Mouse (Mus musculus) midbrain, embryonic 11.5 days (tissue): Measurements from ENCODE around the gene Nfe2l1. TPM values are rescaled to one million over a fixed set of nuclear protein-coding genes. Genes with fewer than 3 reads are reported as not detected.
"Not testable (repeated sequence)": the region's sequence is repeated elsewhere in the genome, so short reads cannot be mapped to it uniquely, and the experiment has no call there.

ENCODE experiments used
- ATAC-seq: fragments of 200-750 bp; cut with Nextera tagmentation; 2 replicates; pipeline ENCODE4 v1.8.0; 2017; ENCODE audit warnings: moderate TSS enrichment, moderate library complexity; ENCODE audit not compliant: low FRiP score
- DNase-seq: peaks from one replicate; pipeline ENCODE4 v3.0.0; 2015; ENCODE audit warnings: low spot score; ENCODE audit errors: missing footprints
- H3K27ac ChIP-seq: fragments of 300-500 bp; sonication (generic); 2 replicates; pipeline ENCODE4 v1.5.1; 2014; ENCODE audit warnings: low read depth, low read length
- H3K27me3 ChIP-seq: fragments of 300-500 bp; sonication (generic); 2 replicates; pipeline ENCODE4 v1.6.1; 2014; ENCODE audit warnings: mild to moderate bottlenecking, low read length, moderate library complexity, mixed read lengths; ENCODE audit not compliant: control insufficient read depth, insufficient read depth
- H3K36me3 ChIP-seq: fragments of 300-500 bp; sonication (generic); 2 replicates; pipeline ENCODE4 v1.6.1; 2014; ENCODE audit warnings: mild to moderate bottlenecking, low read length, moderate library complexity, mixed read lengths; ENCODE audit not compliant: control insufficient read depth, insufficient read depth
- H3K4me1 ChIP-seq: fragments of 300-500 bp; sonication (generic); 2 replicates; pipeline ENCODE4 v1.6.1; 2014; ENCODE audit warnings: low read length; ENCODE audit not compliant: control insufficient read depth, insufficient read depth
- H3K4me2 ChIP-seq: fragments of 300-500 bp; sonication (generic); 2 replicates; pipeline ENCODE4 v1.6.1; 2014; ENCODE audit warnings: mild to moderate bottlenecking, moderate library complexity
- H3K4me3 ChIP-seq: fragments of 300-500 bp; sonication (generic); 2 replicates; pipeline ENCODE4 v1.5.1; 2014; ENCODE audit warnings: low read depth, low read length
- H3K9ac ChIP-seq: fragments of 300-500 bp; sonication (generic); 2 replicates; pipeline ENCODE4 v1.6.1; 2014; ENCODE audit warnings: low read length
- H3K9me3 ChIP-seq: fragments of 300-500 bp; sonication (generic); 2 replicates; pipeline ENCODE4 v1.6.1; 2016; ENCODE audit warnings: low read length; ENCODE audit not compliant: control insufficient read depth
- WGBS: fragments of 180-500 bp; shearing (Covaris S2); extraction: QIAGEN DNeasy Blood & Tissue Kit; methylation state at CpG from one replicate; pipeline ENCODE4 v1.1.7; 2014; 5-methylcytosine and 5-hydroxymethylcytosine counted together
- polyA plus RNA-seq: library from polyadenylated mRNA; unstranded; fragments of >200 nt; fragmentation: Nextera tagmentation; extraction: Ambion mirVana; gene quantifications from 2 replicates; pipeline ENCODE4 v1.2.1, GENCODE M21; 2014

Nfe2l1 gene
- polyA plus RNA-seq, 1 experiment from 2014 or later: 35.2 TPM

GRCm38 (mm10) chr11:96784847-96785246 lies 44.9 kb downstream of the Nfe2l1 start:
- not testable (repeated sequence) for ATAC-seq, H3K9ac ChIP-seq, H3K4me1 ChIP-seq, H3K9me3 ChIP-seq, H3K4me3 ChIP-seq, H3K27me3 ChIP-seq, H3K36me3 ChIP-seq, H3K4me2 ChIP-seq, H3K27ac ChIP-seq
- DNase-seq: peak; percentile 98
- WGBS: 18% methylated on average over 7 of the region's 7 CpGs

- ATAC-seq (no peak), DNase-seq (no peak)
- H3K4me2 ChIP-seq: no peak overlapping the region
- no peaks in the 10 kb centered on the region for H3K36me3 ChIP-seq
- 78% methylated on average over 2 of the region's 2 CpGs for WGBS
- no peaks in the 10 kb centered on the region for H3K9me3 ChIP-seq
- peaks cover 6% of the 10 kb centered on the region for H3K4me1 ChIP-seq
- no peaks in the 10 kb centered on the region for H3K27me3 ChIP-seq
- no peak overlapping the region for H3K9ac ChIP-seq
- H3K4me3 ChIP-seq: no peak overlapping the region
- no peak overlapping the region for H3K27ac ChIP-seq
Measured at GRCm38 (mm10) chr11:96781425-96781824, 48.3 kb downstream of the Nfe2l1 start.

DNA sequence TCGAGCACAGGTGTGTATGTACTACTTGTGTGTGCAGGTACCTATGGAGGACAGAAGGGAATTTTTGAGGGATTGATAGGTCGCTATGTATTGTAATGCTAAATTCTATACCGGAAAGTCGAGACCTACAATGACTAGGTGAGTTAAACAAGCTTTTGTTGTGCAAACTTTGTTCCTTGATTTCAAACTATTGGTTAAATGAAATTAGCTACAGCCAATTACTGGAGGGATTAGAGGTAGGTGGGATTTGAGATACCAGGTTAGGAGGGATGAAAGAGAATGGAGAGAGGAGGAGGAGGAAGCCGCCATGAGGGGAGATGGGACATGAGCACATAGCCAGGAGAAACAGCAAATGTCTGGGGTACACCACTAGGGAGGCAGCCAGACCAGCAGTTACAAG lies 49.5 kb downstream of the Nfe2l1 start:
- no peaks in the 10 kb centered on the region for H3K36me3 ChIP-seq

DNA sequence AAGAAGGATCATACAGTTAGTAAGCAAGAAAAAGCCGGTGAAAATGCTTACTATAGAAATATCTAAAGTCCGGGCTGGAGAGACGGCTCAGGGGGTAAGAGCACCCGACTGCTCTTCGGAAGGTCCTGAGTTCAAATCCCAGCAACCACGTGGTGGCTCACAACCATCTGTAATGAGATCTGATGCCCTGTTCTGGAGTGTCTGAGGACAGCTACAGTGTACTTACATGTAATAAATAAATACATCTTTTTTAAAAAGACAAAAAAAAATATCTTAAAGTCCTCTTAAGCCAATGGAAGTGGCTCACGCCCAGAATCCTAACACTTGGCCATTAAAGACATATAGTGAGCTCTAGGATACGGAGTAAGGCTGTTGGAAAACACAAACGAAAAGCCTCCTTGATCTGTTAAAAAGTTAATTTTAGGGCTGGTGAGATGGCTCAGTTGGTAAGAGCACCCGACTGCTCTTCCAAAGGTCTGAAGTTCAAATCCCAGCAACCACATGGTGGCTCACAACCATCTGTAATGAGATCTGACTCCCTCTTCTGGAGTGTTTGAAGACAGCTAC lies 51.6 kb downstream of the Nfe2l1 start:
- WGBS: 71% methylated on average over 10 of the region's 10 CpGs
- peaks cover 10% of the 10 kb centered on the region for H3K4me1 ChIP-seq
- not testable (repeated sequence) for ATAC-seq, H3K9me3 ChIP-seq, H3K27ac ChIP-seq, H3K27me3 ChIP-seq, DNase-seq, H3K36me3 ChIP-seq
- H3K4me3 ChIP-seq: peak overlapping the region; percentile 44
- H3K4me2 ChIP-seq: peak overlapping the region; percentile 85
- H3K9ac ChIP-seq: peak overlapping the region; percentile 53; the same call in 1 of the 2 replicates

More for the DNA sequence above, 49.5 kb downstream of the Nfe2l1 start:
- WGBS: 77% methylated on average over 5 of the region's 5 CpGs
- Histone ChIP-seq H3K9ac (no peak overlapping the region), H3K9me3 (no peaks in the 10 kb centered on the region), H3K4me3 (no peak overlapping the region), H3K4me2 (no peak overlapping the region), H3K27ac (no peak overlapping the region), H3K27me3 (no peaks in the 10 kb centered on the region), H3K4me1 (peaks cover 10% of the 10 kb centered on the region)
- DNase-seq (no peak), ATAC-seq (no peak)

- Histone ChIP-seq H3K27ac (no peak within 1 kb of the TSS; the same call in 1 of the 2 replicates), H3K9me3 (no peaks in the 10 kb centered on the region), H3K36me3 (peaks cover 3% of the 10 kb centered on the region; the same call in 1 of the 2 replicates), H3K9ac (peak within 1 kb of the TSS; percentile 53), H3K4me1 (peaks cover 10% of the 10 kb centered on the region), H3K27me3 (no peaks in the 10 kb centered on the region), H3K4me3 (peak within 1 kb of the TSS; percentile 44), H3K4me2 (peak within 1 kb of the TSS; percentile 85)
- ATAC-seq (peak; percentile 100), DNase-seq (peak; percentile 99)
- 1% methylated on average over 59 of the region's 59 CpGs for WGBS
Measured at GRCm38 (mm10) chr11:96776968-96777962, 52.5 kb downstream of the Nfe2l1 start, which contains the start of gene Snx11. Gene Snx11 (minus strand): TSS chr11:96777559.

GRCm38 (mm10) chr11:96776068-96776467 lies 53.7 kb downstream of the Nfe2l1 start:
- peaks cover 10% of the 10 kb centered on the region for H3K4me1 ChIP-seq
- DNase-seq (no peak), ATAC-seq (no peak)
- H3K27ac ChIP-seq: no peak overlapping the region
- 49% methylated on average over 3 of the region's 3 CpGs for WGBS
- peak overlapping the region; percentile 85 for H3K4me2 ChIP-seq
- peaks cover 3% of the 10 kb centered on the region; the same call in 1 of the 2 replicates for H3K36me3 ChIP-seq
- H3K9me3 ChIP-seq: no peaks in the 10 kb centered on the region
- H3K4me3 ChIP-seq: peak overlapping the region; percentile 44; the same call in 1 of the 2 replicates
- no peak overlapping the region for H3K9ac ChIP-seq
- no peaks in the 10 kb centered on the region for H3K27me3 ChIP-seq

- Histone ChIP-seq H3K4me3 (no peak overlapping the region), H3K4me1 (peaks cover 10% of the 10 kb centered on the region), H3K4me2 (no peak overlapping the region), H3K36me3 (peaks cover 3% of the 10 kb centered on the region; the same call in 1 of the 2 replicates), H3K27me3 (no peaks in the 10 kb centered on the region), H3K9ac (no peak overlapping the region), H3K9me3 (no peaks in the 10 kb centered on the region), H3K27ac (no peak overlapping the region)
- WGBS: 80% methylated on average over 7 of the region's 7 CpGs
- DNase-seq (no peak), ATAC-seq (no peak)
Measured at GRCm38 (mm10) chr11:96775665-96776064, 54.1 kb downstream of the Nfe2l1 start.

- no peaks in the 10 kb centered on the region for H3K9me3 ChIP-seq
- H3K4me1 ChIP-seq: peaks cover 10% of the 10 kb centered on the region
- ATAC-seq (no peak), DNase-seq (no peak)
- no peak overlapping the region for H3K4me2 ChIP-seq
- no peak overlapping the region for H3K4me3 ChIP-seq
- H3K27ac ChIP-seq: no peak overlapping the region
- no peak overlapping the region for H3K9ac ChIP-seq
- no peaks in the 10 kb centered on the region for H3K27me3 ChIP-seq
- 89% methylated on average over 8 of the region's 8 CpGs for WGBS
- peaks cover 7% of the 10 kb centered on the region; the same call in 1 of the 2 replicates for H3K36me3 ChIP-seq
Measured at GRCm38 (mm10) chr11:96775063-96775462, 54.7 kb downstream of the Nfe2l1 start.

DNA sequence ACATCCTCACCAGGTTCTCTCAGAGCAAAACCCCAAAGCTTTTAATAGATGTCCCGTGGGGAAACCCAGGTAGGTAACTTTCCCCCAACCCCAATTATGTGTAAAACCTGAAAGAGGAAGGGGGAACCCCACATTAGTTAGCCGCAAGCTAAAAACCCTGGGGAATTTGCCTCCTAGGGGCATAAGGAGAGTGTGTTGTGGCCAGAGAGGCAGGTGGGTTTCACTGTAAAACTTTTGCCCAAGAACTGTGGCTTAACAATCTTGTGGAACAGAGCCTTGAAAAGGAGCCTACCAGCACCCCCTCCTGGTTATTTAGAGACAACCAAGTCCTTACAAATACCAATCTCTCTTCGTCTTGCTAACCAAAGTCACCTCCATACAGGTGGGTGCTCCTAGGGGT lies 55.2 kb downstream of the Nfe2l1 start:
- Histone ChIP-seq H3K36me3 (peaks cover 7% of the 10 kb centered on the region; the same call in 1 of the 2 replicates), H3K4me2 (no peak overlapping the region), H3K27ac (no peak overlapping the region), H3K9me3 (no peaks in the 10 kb centered on the region), H3K4me1 (peaks cover 10% of the 10 kb centered on the region), H3K9ac (no peak overlapping the region), H3K4me3 (no peak overlapping the region), H3K27me3 (no peaks in the 10 kb centered on the region)
- DNase-seq (no peak), ATAC-seq (no peak)
- 82% methylated on average over 3 of the region's 3 CpGs for WGBS
